Mouse (Mus musculus) forebrain, embryonic 14.5 days (tissue): Measurements from ENCODE around the gene Trim62. TPM values are rescaled to one million over a fixed set of nuclear protein-coding genes. Genes with fewer than 3 reads are reported as not detected.
A peak's percentile ranks its signal among the peaks of the same experiment; 100 is the strongest.

Experiments used
- ATAC-seq: fragments of 200-750 bp; cut with Nextera tagmentation; 2 replicates; pipeline ENCODE4 v1.8.0; 2017; ENCODE audit warnings: mild to moderate bottlenecking, moderate library complexity
- DNase-seq: peaks from one replicate; pipeline ENCODE4 v3.0.0-alpha.2; 2015; ENCODE audit warnings: low spot score
- H3K27ac ChIP-seq: fragments of 300-500 bp; sonication (generic); 2 replicates; pipeline ENCODE4 v1.5.1; 2014; ENCODE audit warnings: low read depth, mild to moderate bottlenecking, control low read depth, low read length, moderate library complexity
- H3K27me3 ChIP-seq: fragments of 300-500 bp; sonication (generic); replicated peaks from 2 replicates; pipeline ENCODE4 v1.6.1; 2014; ENCODE audit warnings: low read length, control low read depth, mixed read lengths; ENCODE audit not compliant: control insufficient read depth, insufficient read depth
- H3K36me3 ChIP-seq: fragments of 300-500 bp; sonication (generic); 2 replicates; pipeline ENCODE4 v1.6.1; 2014; ENCODE audit warnings: low read length, control low read depth; ENCODE audit not compliant: control insufficient read depth, insufficient read depth
- H3K4me1 ChIP-seq: fragments of 300-500 bp; sonication (generic); 2 replicates; pipeline ENCODE4 v1.6.1; 2014; ENCODE audit warnings: antibody characterized with exemption, low read length, control low read depth; ENCODE audit not compliant: control insufficient read depth, insufficient read depth
- H3K4me2 ChIP-seq: fragments of 300-500 bp; sonication (generic); 2 replicates; pipeline ENCODE4 v1.6.1; 2014; ENCODE audit warnings: mild to moderate bottlenecking, control low read depth, low read length
- H3K4me3 ChIP-seq: fragments of 300-500 bp; sonication (generic); 2 replicates; pipeline ENCODE4 v1.5.1; 2014; ENCODE audit warnings: low read depth, low read length, control low read depth
- H3K9ac ChIP-seq: fragments of 300-500 bp; sonication (generic); 2 replicates; pipeline ENCODE4 v1.6.1; 2014; ENCODE audit warnings: mild to moderate bottlenecking, low read length, control low read depth, moderate library complexity
- H3K9me3 ChIP-seq: fragments of 300-500 bp; sonication (generic); replicated peaks from 2 replicates; pipeline ENCODE4 v1.6.1; 2016; ENCODE audit warnings: low read length, control low read depth, mixed read lengths; ENCODE audit not compliant: control insufficient read depth
- WGBS: fragments of 180-500 bp; shearing (Covaris S2); extraction: QIAGEN DNeasy Blood & Tissue Kit; methylation state at CpG from one replicate; pipeline ENCODE4 v1.1.7; 2014; 5-methylcytosine and 5-hydroxymethylcytosine counted together
- polyA plus RNA-seq: library from polyadenylated mRNA; unstranded; fragments of >200 nt; fragmentation: Nextera tagmentation; extraction: Ambion mirVana; gene quantifications from 2 replicates; pipeline ENCODE4 v1.2.1, GENCODE M21; 2014

The Trim62 gene
- polyA plus RNA-seq, 1 experiment from 2014 or later = 9.3 TPM

DNA sequence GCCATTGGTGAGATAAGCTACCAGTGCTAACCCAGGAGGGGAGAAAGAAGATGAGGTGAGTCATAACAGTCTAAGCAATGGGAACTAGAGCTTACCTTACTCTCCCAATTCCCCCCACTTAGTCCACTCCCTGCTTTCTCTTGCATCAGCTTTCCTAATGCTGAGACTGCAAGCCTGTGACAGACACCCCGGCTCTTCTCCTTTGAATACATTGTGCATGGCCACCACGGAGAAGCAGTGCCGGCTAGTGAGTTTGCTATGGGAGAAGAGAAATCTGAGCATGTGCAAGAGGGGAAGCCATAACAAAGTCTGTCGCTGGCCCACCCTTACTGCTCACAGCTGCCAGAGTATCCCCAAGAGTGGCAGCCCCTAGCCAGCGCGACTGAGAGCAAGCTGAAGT lies 5.9 kb upstream of the Trim62 start:
- Histone ChIP-seq H3K9me3 (peaks cover 4% of the 10 kb centered on the region; the same call in 1 of the 2 replicates), H3K9ac (peak overlapping the region; percentile 25; the same call in 1 of the 2 replicates), H3K4me1 (peaks cover 8% of the 10 kb centered on the region), H3K4me2 (no peak overlapping the region), H3K36me3 (no peaks in the 10 kb centered on the region), H3K4me3 (no peak overlapping the region), H3K27me3 (no peaks in the 10 kb centered on the region), H3K27ac (no peak overlapping the region)
- DNase-seq = peak; percentile 34
- ATAC-seq = peak; percentile 46; the same call in 1 of the 2 replicates
- WGBS = 4% methylated on average over 6 of the region's 6 CpGs

- ATAC-seq = peak; percentile 47; the same call in 1 of the 2 replicates
- H3K4me2 ChIP-seq = peak overlapping the region; percentile 16; the same call in 1 of the 2 replicates
- peak; percentile 65 for DNase-seq
These were observed 4.4 kb upstream of the Trim62 start for GRCm38 (mm10) chr4:128878901-128879491.

DNA sequence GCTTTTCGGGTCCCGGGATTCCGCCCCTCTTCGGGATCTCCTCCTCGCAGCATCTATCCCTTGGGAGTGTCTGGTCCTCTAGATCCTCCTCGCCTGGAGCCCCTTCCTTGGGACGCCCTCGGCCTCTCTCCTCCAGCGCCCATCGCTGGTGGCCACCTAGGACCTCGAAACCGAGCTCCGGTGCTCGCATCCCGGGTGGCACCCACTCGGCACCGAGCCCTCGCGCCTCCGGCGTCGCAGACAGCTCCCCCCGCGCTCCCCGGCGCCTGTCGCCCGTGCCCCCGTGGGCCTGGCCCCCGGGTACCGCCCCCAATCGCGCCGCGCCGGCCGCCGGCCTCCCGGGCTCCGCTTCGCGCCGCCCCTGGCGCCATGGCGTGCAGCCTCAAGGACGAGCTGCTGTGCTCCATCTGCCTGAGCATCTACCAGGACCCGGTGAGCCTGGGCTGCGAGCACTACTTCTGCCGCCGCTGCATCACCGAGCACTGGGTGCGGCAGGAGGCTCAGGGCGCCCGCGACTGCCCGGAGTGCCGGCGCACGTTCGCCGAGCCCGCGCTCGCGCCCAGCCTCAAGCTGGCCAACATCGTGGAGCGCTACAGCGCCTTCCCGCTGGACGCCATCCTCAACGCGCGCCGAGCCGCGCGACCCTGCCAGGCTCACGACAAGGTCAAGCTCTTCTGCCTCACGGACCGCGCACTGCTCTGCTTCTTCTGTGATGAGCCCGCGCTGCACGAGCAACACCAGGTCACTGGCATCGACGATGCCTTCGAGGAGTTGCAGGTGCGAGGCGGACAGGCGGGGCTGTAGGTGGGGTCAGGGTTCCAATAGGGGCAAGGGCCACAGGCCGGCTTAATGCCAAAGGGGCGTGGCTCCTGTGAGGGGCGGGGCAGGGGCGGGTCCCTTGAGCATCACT lies 676 bp downstream of the Trim62 start:
- ATAC-seq (peak; percentile 73), DNase-seq (peak; percentile 42)
- Histone ChIP-seq H3K9me3 (peaks cover 4% of the 10 kb centered on the region; the same call in 1 of the 2 replicates), H3K27ac (peak overlapping the region; percentile 27; the same call in 1 of the 2 replicates), H3K4me1 (peaks cover 21% of the 10 kb centered on the region), H3K36me3 (no peaks in the 10 kb centered on the region), H3K9ac (peak overlapping the region; percentile 77), H3K4me2 (peak overlapping the region; percentile 99), H3K4me3 (peak overlapping the region; percentile 71), H3K27me3 (no peaks in the 10 kb centered on the region)
- WGBS = under 1% methylated on average over 93 of the region's 94 CpGs

More at GRCm38 (mm10) chr4:128878901-128879491, 4.4 kb upstream of the Trim62 start:
- Histone ChIP-seq H3K27ac (no peak overlapping the region), H3K4me3 (no peak overlapping the region), H3K27me3 (no peaks in the 10 kb centered on the region), H3K9ac (no peak overlapping the region), H3K36me3 (no peaks in the 10 kb centered on the region), H3K4me1 (peaks cover 8% of the 10 kb centered on the region), H3K9me3 (peaks cover 4% of the 10 kb centered on the region; the same call in 1 of the 2 replicates)
- WGBS = 1% methylated on average over 13 of the region's 13 CpGs

GRCm38 (mm10) chr4:128884711-128885095 lies 1.3 kb downstream of the Trim62 start:
- Histone ChIP-seq H3K4me2 (peak overlapping the region; percentile 99), H3K4me3 (peak overlapping the region; percentile 71), H3K9me3 (peaks cover 4% of the 10 kb centered on the region; the same call in 1 of the 2 replicates), H3K9ac (peak overlapping the region; percentile 77; the same call in 1 of the 2 replicates), H3K36me3 (no peaks in the 10 kb centered on the region), H3K27ac (no peak overlapping the region), H3K4me1 (peaks cover 17% of the 10 kb centered on the region), H3K27me3 (no peaks in the 10 kb centered on the region)
- WGBS = 58% methylated on average over 5 of the region's 5 CpGs
- DNase-seq (no peak), ATAC-seq (0 out of 2 replicates have a peak, but pooled peaks have one; percentile 7)

GRCm38 (mm10) chr4:128885540-128885939 lies 2.2 kb downstream of the Trim62 start:
- ATAC-seq = no peak
- Histone ChIP-seq H3K9ac (no peak overlapping the region), H3K9me3 (peaks cover 3% of the 10 kb centered on the region; the same call in 1 of the 2 replicates), H3K4me2 (no peak overlapping the region), H3K27me3 (no peaks in the 10 kb centered on the region), H3K4me3 (no peak overlapping the region), H3K36me3 (no peaks in the 10 kb centered on the region), H3K27ac (no peak overlapping the region), H3K4me1 (peaks cover 17% of the 10 kb centered on the region)
- no peak for DNase-seq
- WGBS = 98% methylated on average over 8 of the region's 8 CpGs

GRCm38 (mm10) chr4:128886571-128886970 lies 3.2 kb downstream of the Trim62 start:
- ATAC-seq = no peak
- Histone ChIP-seq H3K9ac (no peak overlapping the region), H3K27ac (no peak overlapping the region)

GRCm38 (mm10) chr4:128887026-128887425 lies 3.6 kb downstream of the Trim62 start:
- DNase-seq = peak; percentile 68
- no peaks in the 10 kb centered on the region for H3K36me3 ChIP-seq
- H3K4me3 ChIP-seq = no peak overlapping the region
- H3K4me2 ChIP-seq = no peak overlapping the region
- H3K27me3 ChIP-seq = no peaks in the 10 kb centered on the region
- WGBS = 69% methylated on average over 10 of the region's 10 CpGs
- peaks cover 17% of the 10 kb centered on the region for H3K4me1 ChIP-seq
- no peak for ATAC-seq
- H3K9ac ChIP-seq = no peak overlapping the region
- no peaks in the 10 kb centered on the region for H3K9me3 ChIP-seq
- no peak overlapping the region for H3K27ac ChIP-seq

More at GRCm38 (mm10) chr4:128886571-128886970, 3.2 kb downstream of the Trim62 start:
- Histone ChIP-seq H3K4me2 (no peak overlapping the region), H3K36me3 (no peaks in the 10 kb centered on the region), H3K9me3 (no peaks in the 10 kb centered on the region), H3K4me3 (no peak overlapping the region), H3K27me3 (no peaks in the 10 kb centered on the region), H3K4me1 (peaks cover 17% of the 10 kb centered on the region)
- DNase-seq = peak; percentile 60
- WGBS = 37% methylated on average over 5 of the region's 5 CpGs

GRCm38 (mm10) chr4:128887641-128888091 lies 4.3 kb downstream of the Trim62 start:
- H3K36me3 ChIP-seq = no peaks in the 10 kb centered on the region
- H3K4me1 ChIP-seq = peaks cover 17% of the 10 kb centered on the region
- DNase-seq (peak; percentile 66), ATAC-seq (no peak)
- H3K4me3 ChIP-seq = no peak overlapping the region
- no peak overlapping the region for H3K4me2 ChIP-seq
- H3K9me3 ChIP-seq = no peaks in the 10 kb centered on the region
- H3K27ac ChIP-seq = no peak overlapping the region
- H3K27me3 ChIP-seq = no peaks in the 10 kb centered on the region
- WGBS = 37% methylated on average over 9 of the region's 9 CpGs
- peak overlapping the region; percentile 17; the same call in 1 of the 2 replicates for H3K9ac ChIP-seq
